Mouse (Mus musculus) olfactory bulb, adult 2 months (tissue): ENCODE measurements around the gene 6430628N08Rik.

Experiments used
- CTCF ChIP-seq: fragments of 200-500 bp; IDR thresholded peaks from 2 replicates; pipeline ENCODE4 v1.5.1; 2012; ENCODE audit warnings: low read depth, mild to moderate bottlenecking, low read length, moderate library complexity; ENCODE audit not compliant: insufficient read depth
- POLR2A ChIP-seq: fragments of 200-500 bp; IDR thresholded peaks from 2 replicates; pipeline ENCODE4 v1.6.1; 2012; ENCODE audit warnings: mild to moderate bottlenecking, low read depth, low read length, moderate library complexity; ENCODE audit not compliant: insufficient read depth

- no peak for TF ChIP-seq CTCF
- TF ChIP-seq POLR2A = no peak
Measured at GRCm38 (mm10) chr4:115935835-115936581, 45.5 kb downstream of the 6430628N08Rik start.
